In the genomic region with DNA sequence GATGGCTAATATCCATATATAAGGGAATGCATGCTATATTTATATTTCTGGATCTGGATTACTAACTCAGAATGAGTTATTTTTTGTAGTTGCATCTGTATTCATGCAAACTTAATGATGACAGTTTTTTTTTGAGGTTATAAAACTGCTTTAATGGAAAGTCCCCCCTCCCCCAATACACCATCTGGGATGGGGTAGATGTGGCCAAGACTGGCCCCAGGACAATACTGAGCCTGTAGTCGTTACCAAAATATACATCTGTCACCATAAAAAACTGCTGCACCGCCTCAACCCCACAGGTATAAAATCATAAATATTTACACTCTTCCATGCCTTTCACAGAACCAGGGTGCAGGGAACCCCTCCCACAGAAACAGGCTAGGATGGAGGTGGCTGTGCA, we compare ENCODE assay signal across 4 mouse cellular contexts.
DNase-seq lines count a peak whose midpoint lies in the region; TF ChIP-seq lines count a peak whose summit lies in the region.
"Not testable (repeated sequence)": the region's sequence is repeated elsewhere in the genome, so short reads cannot be mapped to it uniquely, and the experiment has no call there.

No protein-coding gene starts in this region.

- not testable (repeated sequence) for H3K4me1 ChIP-seq in testis, adult 2 months (ENCODE audit: control insufficient read depth, insufficient read depth, low read length)

- peak; percentile 58 to 69 for DNase-seq in cerebellum, postnatal 10 days
- DNase-seq in cerebellum, postnatal 14 days = peak; percentile 21 to 38
- peak; percentile 6 for DNase-seq in left cerebral cortex, postnatal 4 days

- TF ChIP-seq CTCF in testis, adult 2 months (IDR thresholded peaks at IDR 0.05; ENCODE audit: control insufficient read depth, insufficient read depth, insufficient replicate concordance, low read depth, low read length) = not testable (repeated sequence)

- TF ChIP-seq POLR2A in testis, adult 2 months (IDR thresholded peaks at IDR 0.05; ENCODE audit: control insufficient read depth, low read depth, low read length) = not testable (repeated sequence)

- intact Hi-C loops in left cerebral cortex, postnatal 4 days (cut with DNase I) = not testable (repeated sequence)

- peak overlapping the region; percentile 77 for H3K4me3 ChIP-seq in testis, adult 2 months (ENCODE audit: control insufficient read depth, low read depth, low read length)

- H3K27me3 ChIP-seq in testis, adult 2 months (ENCODE audit: control insufficient read depth, insufficient read depth, low read length) = not testable (repeated sequence)

- H3K36me3 ChIP-seq in testis, adult 2 months (ENCODE audit: control insufficient read depth, insufficient read depth, low read length) = not testable (repeated sequence)

- not testable (repeated sequence) for H3K27ac ChIP-seq in testis, adult 2 months (ENCODE audit: control insufficient read depth, insufficient read depth, low read depth, low read length)

Comparison
In these comparisons a context has a peak if more than half of its experiments do, and no peak if none do; other contexts are left out.
1. DNase-seq: peak in every context shown above with its lines; median percentile 64 in cerebellum, postnatal 10 days; 30 in cerebellum, postnatal 14 days; 6 in left cerebral cortex, postnatal 4 days.